Mouse (Mus musculus): ENCODE measurements around the gene Serinc4. TPM values are rescaled to one million over a fixed set of nuclear protein-coding genes. Genes with fewer than 3 reads are reported as not detected.
"Not testable (repeated sequence)": the region's sequence is repeated elsewhere in the genome, so short reads cannot be mapped to it uniquely, and the experiment has no call there.

The Serinc4 gene
- polyA plus RNA-seq, 1 experiment from 2014 or later, result 0.19 TPM

DNA sequence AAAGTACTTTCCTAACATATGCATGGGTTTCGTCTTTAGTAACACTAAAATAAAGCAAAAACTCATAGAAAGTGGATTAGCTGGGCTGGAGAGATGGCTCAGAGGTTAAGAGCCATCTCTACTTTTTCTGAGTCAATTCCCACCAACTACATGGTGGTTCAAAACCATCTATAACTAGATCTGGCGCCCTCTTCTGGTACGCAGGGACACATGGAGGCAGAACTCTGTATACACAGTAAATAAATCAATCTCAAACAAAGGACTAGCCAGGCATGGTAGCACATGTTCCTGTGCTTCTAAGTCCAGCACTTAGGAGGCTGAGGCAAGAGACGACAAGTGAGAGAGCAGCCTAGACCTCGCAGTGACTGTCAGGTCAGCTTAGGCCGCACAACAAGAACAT lies 12.4 kb upstream of the Serinc4 start:
- H3K9ac ChIP-seq; H3K4me3 ChIP-seq; H3K36me3 ChIP-seq; H3K27me3 ChIP-seq; ATAC-seq (replicated peaks; ENCODE audit: insufficient number of reproducible peaks, insufficient read depth, low FRiP score, low read depth); H3K9me3 ChIP-seq (replicated peaks); H3K4me2 ChIP-seq; H3K4me1 ChIP-seq (replicated peaks); H3K27ac ChIP-seq: not testable (repeated sequence)
- WGBS, result 67% methylated on average over 3 of the region's 6 CpGs

DNA sequence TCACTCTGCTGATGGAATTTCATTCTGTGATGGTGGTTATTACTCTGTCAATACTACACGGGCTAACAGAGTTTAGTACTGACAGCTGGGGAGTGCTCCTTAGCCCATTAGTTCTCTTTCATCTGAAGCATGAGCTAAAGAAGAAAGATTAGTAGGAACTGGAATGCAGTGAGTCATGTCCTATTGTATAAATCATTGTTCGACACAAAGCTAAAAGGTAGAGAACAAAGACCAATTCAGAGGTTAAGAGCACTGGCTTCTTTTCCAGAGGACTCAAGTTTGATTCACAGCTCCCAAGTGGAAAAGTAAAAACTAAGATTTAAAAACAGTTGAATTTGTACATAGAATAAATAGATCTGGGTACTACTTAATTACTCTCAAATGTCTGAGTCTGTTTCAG lies 3.5 kb upstream of the Serinc4 start:
- 62% methylated on average over 2 of the region's 2 CpGs for WGBS
- no peak overlapping the region for H3K9ac ChIP-seq
- peaks cover 11% of the 10 kb centered on the region for H3K4me1 ChIP-seq (replicated peaks)
- no peak overlapping the region for H3K4me2 ChIP-seq
- no peak overlapping the region for H3K4me3 ChIP-seq
- H3K27me3 ChIP-seq, result no peaks in the 10 kb centered on the region
- no peaks in the 10 kb centered on the region for H3K9me3 ChIP-seq (replicated peaks)
- peaks cover 23% of the 10 kb centered on the region; the same call in 1 of the 2 replicates for H3K36me3 ChIP-seq
- no peak overlapping the region for H3K27ac ChIP-seq
- ATAC-seq (replicated peaks; ENCODE audit: insufficient number of reproducible peaks, insufficient read depth, low FRiP score, low read depth), result no peak

GRCm38 (mm10) chr2:121455534-121455933 lies 1.0 kb downstream of the Serinc4 start:
- H3K27ac ChIP-seq, result no peak overlapping the region
- H3K9ac ChIP-seq, result no peak overlapping the region
- H3K4me1 ChIP-seq (replicated peaks), result peaks cover 39% of the 10 kb centered on the region
- no peak overlapping the region for H3K4me3 ChIP-seq
- no peaks in the 10 kb centered on the region for H3K9me3 ChIP-seq (replicated peaks)
- H3K27me3 ChIP-seq, result no peaks in the 10 kb centered on the region
- H3K36me3 ChIP-seq, result peaks cover 41% of the 10 kb centered on the region
- H3K4me2 ChIP-seq, result no peak overlapping the region
- WGBS, result 69% methylated on average over 5 of the region's 5 CpGs
- no peak for ATAC-seq (replicated peaks; ENCODE audit: insufficient number of reproducible peaks, insufficient read depth, low FRiP score, low read depth)

- Histone ChIP-seq H3K9me3 (replicated peaks) (no peaks in the 10 kb centered on the region), H3K9ac (no peak overlapping the region), H3K4me1 (replicated peaks) (peaks cover 44% of the 10 kb centered on the region), H3K36me3 (peaks cover 32% of the 10 kb centered on the region), H3K27me3 (no peaks in the 10 kb centered on the region), H3K4me3 (no peak overlapping the region), H3K27ac (peak overlapping the region; percentile 73), H3K4me2 (no peak overlapping the region)
- WGBS, result 80% methylated on average over 6 of the region's 6 CpGs
- no peak for ATAC-seq (replicated peaks; ENCODE audit: insufficient number of reproducible peaks, insufficient read depth, low FRiP score, low read depth)
Observed at GRCm38 (mm10) chr2:121453917-121454316, 2.7 kb downstream of the Serinc4 start.

GRCm38 (mm10) chr2:121452990-121453389 lies 3.6 kb downstream of the Serinc4 start, which contains the start of gene Hypk:
Gene Hypk, plus strand, starts transcription at chr2:121453290.
- Histone ChIP-seq H3K27ac (peak within 1 kb of the TSS; percentile 73), H3K4me1 (replicated peaks) (peaks cover 45% of the 10 kb centered on the region)

GRCm38 (mm10) chr2:121452361-121452760 lies 4.2 kb downstream of the Serinc4 start:
- Histone ChIP-seq H3K9ac (no peak overlapping the region), H3K4me3 (no peak overlapping the region), H3K27ac (peak overlapping the region; percentile 73), H3K9me3 (replicated peaks) (no peaks in the 10 kb centered on the region), H3K36me3 (peaks cover 25% of the 10 kb centered on the region), H3K4me1 (replicated peaks) (peaks cover 43% of the 10 kb centered on the region), H3K27me3 (no peaks in the 10 kb centered on the region), H3K4me2 (peak overlapping the region; percentile 26; the same call in 1 of the 2 replicates)
- 58% methylated on average over 4 of the region's 4 CpGs for WGBS
- ATAC-seq (replicated peaks; ENCODE audit: insufficient number of reproducible peaks, insufficient read depth, low FRiP score, low read depth), result no peak

More at GRCm38 (mm10) chr2:121452990-121453389, 3.6 kb downstream of the Serinc4 start, which contains the start of gene Hypk:
- no peak for ATAC-seq (replicated peaks; ENCODE audit: insufficient number of reproducible peaks, insufficient read depth, low FRiP score, low read depth)
- Histone ChIP-seq H3K9me3 (replicated peaks) (no peaks in the 10 kb centered on the region), H3K36me3 (peaks cover 25% of the 10 kb centered on the region), H3K4me3 (no peak within 1 kb of the TSS), H3K27me3 (no peaks in the 10 kb centered on the region), H3K4me2 (peak within 1 kb of the TSS; percentile 26), H3K9ac (0 out of 2 replicates have a peak within 1 kb of the TSS, but pooled peaks have one; percentile 10)
- 39% methylated on average over 4 of the region's 4 CpGs for WGBS

DNA sequence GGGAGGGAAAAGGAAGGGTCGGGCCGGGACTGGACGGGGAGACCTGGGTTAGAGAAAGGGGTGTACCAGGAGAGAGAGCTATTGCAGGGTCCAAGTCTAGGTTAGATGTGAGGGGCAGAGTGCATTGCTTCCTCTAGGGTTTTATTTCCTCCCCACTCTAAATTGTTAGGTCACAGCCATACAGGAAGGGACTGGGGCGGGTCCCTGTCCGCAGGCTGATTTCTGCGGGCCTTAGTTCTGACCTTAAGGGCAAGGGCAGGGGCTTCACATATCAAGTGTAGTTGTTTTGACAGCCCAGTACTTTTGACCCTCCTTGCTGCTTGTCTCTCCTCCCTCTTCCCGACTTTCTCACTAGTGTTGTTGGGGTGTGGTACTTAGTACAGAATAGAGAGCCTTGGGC lies 6.5 kb downstream of the Serinc4 start:
- Histone ChIP-seq H3K4me1 (replicated peaks) (peaks cover 38% of the 10 kb centered on the region), H3K27me3 (no peaks in the 10 kb centered on the region), H3K27ac (peak overlapping the region; percentile 98), H3K4me2 (peak overlapping the region; percentile 79), H3K9me3 (replicated peaks) (no peaks in the 10 kb centered on the region), H3K4me3 (peak overlapping the region; percentile 99), H3K36me3 (peaks cover 25% of the 10 kb centered on the region), H3K9ac (peak overlapping the region; percentile 100)
- no peak for ATAC-seq (replicated peaks; ENCODE audit: insufficient number of reproducible peaks, insufficient read depth, low FRiP score, low read depth)
- 0% methylated on average over 7 of the region's 7 CpGs for WGBS

DNA sequence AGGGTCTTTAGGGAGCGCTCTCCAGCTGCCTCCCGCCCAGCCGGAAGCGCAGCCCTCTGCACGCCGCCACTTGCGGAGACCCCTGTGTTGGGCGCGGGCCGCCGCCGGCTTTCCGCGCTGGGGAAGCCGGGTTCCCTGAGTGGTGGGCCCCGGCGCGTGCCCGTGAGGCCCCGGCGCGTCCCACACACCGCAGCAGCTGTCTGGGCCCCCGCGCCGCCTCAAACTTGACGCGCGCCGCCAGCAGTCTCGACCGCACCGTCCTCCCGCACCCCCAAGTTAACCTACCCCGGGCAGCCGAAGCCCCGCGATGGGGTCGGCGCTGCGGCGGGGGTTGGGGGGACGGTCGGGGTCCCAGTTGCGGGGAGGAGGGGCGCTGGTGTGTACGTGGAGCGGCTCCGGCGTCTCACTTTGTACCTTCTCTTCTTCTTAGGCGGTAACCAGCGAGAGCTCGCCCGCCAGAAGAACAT lies 7.0 kb downstream of the Serinc4 start:
- peak; percentile 21 for ATAC-seq (replicated peaks; ENCODE audit: insufficient number of reproducible peaks, insufficient read depth, low FRiP score, low read depth)
- no peaks in the 10 kb centered on the region for H3K27me3 ChIP-seq
- under 1% methylated on average over 54 of the region's 54 CpGs for WGBS
- peak overlapping the region; percentile 79 for H3K4me2 ChIP-seq
- peak overlapping the region; percentile 99 for H3K4me3 ChIP-seq
- H3K27ac ChIP-seq, result peak overlapping the region; percentile 98
- peak overlapping the region; percentile 100 for H3K9ac ChIP-seq
- peaks cover 38% of the 10 kb centered on the region for H3K4me1 ChIP-seq (replicated peaks)
- H3K9me3 ChIP-seq (replicated peaks), result no peaks in the 10 kb centered on the region
- peaks cover 25% of the 10 kb centered on the region for H3K36me3 ChIP-seq

GRCm38 (mm10) chr2:121448739-121449535 lies 7.6 kb downstream of the Serinc4 start, which contains the start of gene Serf2:
Gene Serf2, plus strand, starts transcription at chr2:121449195.
- Histone ChIP-seq H3K9ac (peak within 1 kb of the TSS; percentile 100), H3K9me3 (replicated peaks) (no peaks in the 10 kb centered on the region), H3K27me3 (no peaks in the 10 kb centered on the region), H3K27ac (peak within 1 kb of the TSS; percentile 98), H3K4me2 (peak within 1 kb of the TSS; percentile 82), H3K4me1 (replicated peaks) (peaks cover 36% of the 10 kb centered on the region), H3K4me3 (peak within 1 kb of the TSS; percentile 99), H3K36me3 (peaks cover 20% of the 10 kb centered on the region)
- peak; percentile 97 for ATAC-seq (replicated peaks; ENCODE audit: insufficient number of reproducible peaks, insufficient read depth, low FRiP score, low read depth)
- under 1% methylated on average over 74 of the region's 74 CpGs for WGBS

GRCm38 (mm10) chr2:121448136-121448535 lies 8.4 kb downstream of the Serinc4 start:
- peaks cover 29% of the 10 kb centered on the region for H3K4me1 ChIP-seq (replicated peaks)
- H3K27ac ChIP-seq, result peak overlapping the region; percentile 98
- H3K36me3 ChIP-seq, result peaks cover 13% of the 10 kb centered on the region
- H3K4me2 ChIP-seq, result peak overlapping the region; percentile 82
- no peak for ATAC-seq (replicated peaks; ENCODE audit: insufficient number of reproducible peaks, insufficient read depth, low FRiP score, low read depth)
- H3K27me3 ChIP-seq, result no peaks in the 10 kb centered on the region
- 16% methylated on average over 9 of the region's 9 CpGs for WGBS
- H3K4me3 ChIP-seq, result peak overlapping the region; percentile 99
- H3K9ac ChIP-seq, result peak overlapping the region; percentile 65
- no peaks in the 10 kb centered on the region for H3K9me3 ChIP-seq (replicated peaks)

DNA sequence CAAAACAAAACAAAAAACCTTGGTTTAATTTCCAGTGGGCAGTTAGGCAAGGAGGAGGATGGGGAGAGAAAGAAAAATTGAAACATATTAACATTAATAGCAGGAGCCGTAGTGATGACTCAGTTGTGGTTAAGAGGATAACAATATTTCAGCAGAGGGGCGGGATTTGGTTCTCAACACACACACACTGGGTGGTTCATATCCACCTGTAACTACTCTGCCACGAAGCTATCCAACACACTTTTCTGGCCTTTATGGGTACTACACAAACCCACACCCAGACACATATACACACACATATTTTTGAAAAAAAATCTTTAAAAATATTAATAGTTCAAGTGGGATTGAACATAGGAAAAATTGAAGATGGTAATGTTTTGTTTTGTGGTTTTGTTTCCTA lies 9.6 kb downstream of the Serinc4 start:
- H3K36me3 ChIP-seq, result peaks cover 3% of the 10 kb centered on the region
- WGBS, result 85% methylated on average over 3 of the region's 3 CpGs
- no peak overlapping the region for H3K9ac ChIP-seq
- H3K4me2 ChIP-seq, result no peak overlapping the region
- H3K4me1 ChIP-seq (replicated peaks), result peaks cover 30% of the 10 kb centered on the region
- no peaks in the 10 kb centered on the region for H3K9me3 ChIP-seq (replicated peaks)
- no peak overlapping the region for H3K27ac ChIP-seq
- H3K4me3 ChIP-seq, result no peak overlapping the region
- ATAC-seq (replicated peaks; ENCODE audit: insufficient number of reproducible peaks, insufficient read depth, low FRiP score, low read depth), result no peak
- H3K27me3 ChIP-seq, result no peaks in the 10 kb centered on the region
